Mouse (Mus musculus) CH12.LX (cell line): Measurements from ENCODE around the gene Klhl29. TPM values are rescaled to one million over a fixed set of nuclear protein-coding genes. Genes with fewer than 3 reads are reported as not detected.

Experiments used
- DNase-seq: peaks from one replicate; pipeline ENCODE4 v3.0.0-alpha.2; 2013; ENCODE audit errors: extremely low read depth
- H3K27ac ChIP-seq: 2 replicates; pipeline ENCODE4 v1.5.1; 2012; ENCODE audit warnings: low read depth, mild to moderate bottlenecking, control low read depth, moderate library complexity; ENCODE audit not compliant: insufficient read depth
- H3K27me3 ChIP-seq: replicated peaks from 2 replicates; pipeline ENCODE3; 2012; ENCODE audit warnings: inconsistent platforms
- H3K36me3 ChIP-seq, 2 experiments: replicated peaks in 1 of 2; 2 replicates each; pipeline versions ENCODE3 to v1.6.1; 2012; ENCODE audit warnings: inconsistent platforms in 1 of 2, low read length in 1 of 2, mild to moderate bottlenecking in 1 of 2, mixed read lengths in 1 of 2, moderate library complexity in 1 of 2; ENCODE audit not compliant: control insufficient read depth in 1 of 2, insufficient read depth in 1 of 2
- H3K4me1 ChIP-seq, 2 experiments: 2 replicates each; pipeline ENCODE4 v1.6.1; 2012; ENCODE audit warnings: inconsistent platforms in 1 of 2, moderate library complexity in 1 of 2; ENCODE audit not compliant: insufficient read depth in 2 of 2, control insufficient read depth in 1 of 2
- H3K4me2 ChIP-seq: 2 replicates; pipeline ENCODE4 v1.6.1; 2012; ENCODE audit warnings: low read depth, mild to moderate bottlenecking, control low read depth; ENCODE audit not compliant: poor library complexity, insufficient read depth, severe bottlenecking
- H3K4me3 ChIP-seq, 3 experiments: fragments of 150-350 bp in 1 of 3; sonication (generic) in 1 of 3; replicated peaks in 1 of 3; 2 replicates each; pipeline versions ENCODE3 to v1.5.1; 2011 to 2012; ENCODE audit warnings: low read depth in 2 of 3, low read length in 2 of 3, mild to moderate bottlenecking in 2 of 3, moderate library complexity in 2 of 3, control low read depth in 1 of 3, improper control_type of control experiment in 1 of 3, inconsistent platforms in 1 of 3, mixed read lengths in 1 of 3; ENCODE audit not compliant: poor library complexity in 1 of 3
- H3K79me2 ChIP-seq: replicated peaks from 2 replicates; pipeline ENCODE4 v1.6.1; 2012; ENCODE audit warnings: mild to moderate bottlenecking, moderate library complexity; ENCODE audit not compliant: control insufficient read depth, poor library complexity, insufficient read depth, severe bottlenecking; ENCODE audit errors: extremely low read depth
- H3K9ac ChIP-seq: 2 replicates; pipeline ENCODE4 v1.6.1; 2012; ENCODE audit warnings: low read depth, mild to moderate bottlenecking, control low read depth, moderate library complexity; ENCODE audit not compliant: insufficient read depth
- H3K9me3 ChIP-seq: replicated peaks from 2 replicates; pipeline ENCODE3; 2012; ENCODE audit warnings: low read length, inconsistent platforms, mixed read lengths
- BHLHE40 ChIP-seq: IDR thresholded peaks from 2 replicates; pipeline ENCODE4 v1.6.1; 2011; ENCODE audit warnings: mild to moderate bottlenecking, low read depth, low read length, improper control_type of control experiment
- CHD2 ChIP-seq: IDR thresholded peaks from 2 replicates; pipeline ENCODE4 v1.6.1; 2011; ENCODE audit warnings: low read length, improper control_type of control experiment
- ETS1 ChIP-seq: conservative IDR thresholded peaks from 2 replicates; pipeline ENCODE4 v1.6.1; 2012; ENCODE audit warnings: low read depth, mild to moderate bottlenecking, inconsistent platforms, low read length, improper control_type of control experiment, moderate library complexity
- JUN ChIP-seq: IDR thresholded peaks from 2 replicates; pipeline ENCODE4 v1.6.1; 2011; ENCODE audit warnings: low read depth, mild to moderate bottlenecking, low read length, improper control_type of control experiment, moderate library complexity; ENCODE audit not compliant: insufficient read depth
- JUND ChIP-seq: conservative IDR thresholded peaks from 2 replicates; pipeline ENCODE4 v1.6.1; 2011; ENCODE audit warnings: low read depth, low read length, improper control_type of control experiment
- KAT2A ChIP-seq: IDR thresholded peaks from 2 replicates; pipeline ENCODE4 v1.6.1; 2012; ENCODE audit warnings: low read length, improper control_type of control experiment, inconsistent platforms; ENCODE audit not compliant: insufficient replicate concordance
- MAZ ChIP-seq: IDR thresholded peaks from 2 replicates; pipeline ENCODE4 v1.6.1; 2012; ENCODE audit warnings: low read depth, mild to moderate bottlenecking, inconsistent platforms, low read length, improper control_type of control experiment, moderate library complexity
- MXI1 ChIP-seq: IDR thresholded peaks from 2 replicates; pipeline ENCODE4 v1.6.1; 2011; ENCODE audit warnings: mild to moderate bottlenecking, low read depth, low read length, improper control_type of control experiment
- MYC ChIP-seq: IDR thresholded peaks from 2 replicates; pipeline ENCODE4 v1.6.1; 2011; ENCODE audit warnings: low read depth, mild to moderate bottlenecking, improper control_type of control experiment, low read length
- NELFE ChIP-seq: IDR thresholded peaks from 2 replicates; pipeline ENCODE4 v1.6.1; 2011; ENCODE audit warnings: low read depth, low read length, improper control_type of control experiment
- NRF1 ChIP-seq: IDR thresholded peaks from 2 replicates; pipeline ENCODE4 v1.6.1; 2014; ENCODE audit warnings: low read depth, mild to moderate bottlenecking, inconsistent platforms, low read length, improper control_type of control experiment, moderate library complexity
- RAD21 ChIP-seq: IDR thresholded peaks from 2 replicates; pipeline ENCODE4 v1.6.1; 2011; ENCODE audit warnings: low read depth, mild to moderate bottlenecking, low read length, improper control_type of control experiment, moderate library complexity
- RCOR1 ChIP-seq: conservative IDR thresholded peaks from 2 replicates; pipeline ENCODE4 v1.6.1; 2012; ENCODE audit warnings: low read depth, mild to moderate bottlenecking, inconsistent platforms, low read length, improper control_type of control experiment
- SMC3 ChIP-seq: IDR thresholded peaks from 2 replicates; pipeline ENCODE4 v1.6.1; 2011; ENCODE audit warnings: low read depth, low read length, improper control_type of control experiment
- TBP ChIP-seq: conservative IDR thresholded peaks from 2 replicates; pipeline ENCODE4 v1.6.1; 2011; ENCODE audit warnings: low read depth, low read length, improper control_type of control experiment
- TCF12 ChIP-seq: IDR thresholded peaks from 2 replicates; pipeline ENCODE4 v1.6.1; 2014; ENCODE audit warnings: low read depth, mild to moderate bottlenecking, inconsistent platforms, low read length, improper control_type of control experiment
- ZMIZ1 ChIP-seq: IDR thresholded peaks from 2 replicates; pipeline ENCODE4 v1.6.1; 2012; ENCODE audit warnings: low read depth, mild to moderate bottlenecking, inconsistent platforms, low read length, improper control_type of control experiment
- dilution Hi-C: fragments of 300-500 bp; cut with MboI; formaldehyde crosslinking; loops from 2 replicates; pipeline ENCODE4 v1.14.3; 2020; ENCODE audit warnings: low sequenced_read_pairs; ENCODE audit not compliant: extremely low pct_unique_long_range_greater_than_20kb, extremely low pct_ligation_motif_present
- in situ Hi-C: fragments of 300-500 bp; cut with MboI; formaldehyde crosslinking; loops from 3 replicates; pipeline ENCODE4 v1.14.3; 2019; ENCODE audit warnings: low sequenced_read_pairs, low pct_ligation_motif_present, low pct_unique_long_range_greater_than_20kb, mixed read lengths
- polyA plus RNA-seq: library from polyadenylated mRNA; unstranded; fragments of >175 nt; gene quantifications from 2 replicates; pipeline ENCODE4 v1.2.1, GENCODE M21; 2012; ENCODE audit warnings: low read depth; ENCODE audit not compliant: insufficient read length
- total RNA-seq, 2 experiments: library from RNA; depleted of rRNA; stranded (reverse); fragments of 300-350 nt in 1 of 2; fragments of >200 nt in 1 of 2; gene quantifications; 2 replicates each; pipeline ENCODE4 v1.2.3; 2012 to 2014

Klhl29 gene
- total and polyA plus RNA-seq, 3 experiments, result 0.04 TPM; not detected in 2

- no peak for DNase-seq
- TF ChIP-seq ZMIZ1, result no peak
- TF ChIP-seq ETS1, result no peak
- no peak for TF ChIP-seq JUN
- TF ChIP-seq SMC3, result no peak
- TF ChIP-seq RCOR1, result no peak
- no peak for TF ChIP-seq MXI1
- no peak for TF ChIP-seq TBP
- H3K27ac ChIP-seq, result no peak overlapping the region
- no peak overlapping the region for H3K4me3 ChIP-seq
- no peaks in the 10 kb centered on the region for H3K79me2 ChIP-seq
- peaks cover 0 to 8% of the 10 kb centered on the region in 2 experiments; a peak in 1 of 4 replicates for H3K4me1 ChIP-seq
- H3K27me3 ChIP-seq, result no peaks in the 10 kb centered on the region
- no peaks in the 10 kb centered on the region for H3K9me3 ChIP-seq
- no peaks in the 10 kb centered on the region for H3K36me3 ChIP-seq
- H3K4me2 ChIP-seq, result no peak overlapping the region
- in situ Hi-C loops (no loop called here), dilution Hi-C loops (no loop called here)
- H3K9ac ChIP-seq, result no peak overlapping the region
Measured at GRCm38 (mm10) chr12:5319359-5319973, 56.0 kb downstream of the Klhl29 start.

GRCm38 (mm10) chr12:5316029-5316567 is 59.4 kb downstream of the Klhl29 start:
- Histone ChIP-seq H3K9me3 (no peaks in the 10 kb centered on the region), H3K9ac (no peak overlapping the region), H3K79me2 (no peaks in the 10 kb centered on the region), H3K36me3 (no peaks in the 10 kb centered on the region), H3K4me3 (no peak overlapping the region), H3K4me2 (no peak overlapping the region), H3K4me1 (peaks cover 0 to 16% of the 10 kb centered on the region in 2 experiments; a peak in 1 of 4 replicates), H3K27me3 (no peaks in the 10 kb centered on the region), H3K27ac (no peak overlapping the region)
- dilution Hi-C loops, result no loop called here
- in situ Hi-C loops, result no loop called here
- DNase-seq, result no peak
- TF ChIP-seq MYC (no peak), MAZ (no peak), CHD2 (no peak), KAT2A (no peak), BHLHE40 (no peak), NELFE (no peak), TCF12 (no peak), JUND (no peak), RAD21 (no peak), ETS1 (no peak), NRF1 (no peak)
